Mouse (Mus musculus): ENCODE data around the gene Nsun2.

The Nsun2 gene

GRCm38 (mm10) chr13:69640126-69640525, 106.6 kb downstream of the Nsun2 start:
- DNase-seq, result no peak

- no peak for DNase-seq
These were observed 107.0 kb downstream of the Nsun2 start for GRCm38 (mm10) chr13:69640541-69640940.

GRCm38 (mm10) chr13:69641017-69641416, 107.5 kb downstream of the Nsun2 start:
- no peak for DNase-seq

GRCm38 (mm10) chr13:69642656-69643216, 109.2 kb downstream of the Nsun2 start:
- DNase-seq, result no peak

GRCm38 (mm10) chr13:69643937-69644336, 110.4 kb downstream of the Nsun2 start:
- DNase-seq, result peak; percentile 11

GRCm38 (mm10) chr13:69644427-69645166, 111.1 kb downstream of the Nsun2 start:
- no peak for DNase-seq

DNA sequence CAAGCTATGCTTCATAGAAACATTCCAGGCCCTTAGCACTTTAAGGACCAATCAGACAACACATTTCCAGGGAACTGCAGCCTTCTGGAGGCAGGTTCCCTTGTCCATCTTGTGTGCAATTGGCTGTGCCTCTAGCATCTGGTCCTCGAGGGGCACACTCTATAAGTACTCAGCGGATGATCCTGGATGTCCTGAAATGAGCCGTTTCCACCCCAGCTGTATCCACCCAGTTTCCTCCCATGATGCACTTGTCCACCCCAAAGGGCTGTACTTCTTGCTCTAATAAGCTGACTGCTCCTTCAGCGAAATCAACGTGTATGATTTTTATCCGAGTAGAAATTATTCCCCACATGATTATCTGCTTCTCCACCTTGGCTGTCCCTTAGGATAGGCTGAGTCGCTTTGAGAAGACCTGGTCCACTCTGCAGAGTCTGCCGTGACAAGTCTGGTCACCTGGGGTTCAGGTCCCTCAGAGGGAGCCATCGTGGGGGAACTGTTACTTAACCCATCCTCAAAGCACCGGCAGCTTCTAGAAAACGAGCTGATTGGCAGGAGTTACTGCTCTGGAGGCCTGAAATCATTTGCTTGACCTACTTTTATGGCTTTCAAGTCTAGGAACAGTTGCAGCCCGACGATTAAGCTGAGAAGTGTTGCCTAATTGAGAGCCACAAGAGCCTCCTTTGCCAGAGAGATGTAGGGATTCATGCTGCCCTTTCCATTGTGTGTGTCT, 112.3 kb downstream of the Nsun2 start:
- no peak for DNase-seq

GRCm38 (mm10) chr13:69646481-69646880, 112.9 kb downstream of the Nsun2 start:
- DNase-seq, result no peak

DNA sequence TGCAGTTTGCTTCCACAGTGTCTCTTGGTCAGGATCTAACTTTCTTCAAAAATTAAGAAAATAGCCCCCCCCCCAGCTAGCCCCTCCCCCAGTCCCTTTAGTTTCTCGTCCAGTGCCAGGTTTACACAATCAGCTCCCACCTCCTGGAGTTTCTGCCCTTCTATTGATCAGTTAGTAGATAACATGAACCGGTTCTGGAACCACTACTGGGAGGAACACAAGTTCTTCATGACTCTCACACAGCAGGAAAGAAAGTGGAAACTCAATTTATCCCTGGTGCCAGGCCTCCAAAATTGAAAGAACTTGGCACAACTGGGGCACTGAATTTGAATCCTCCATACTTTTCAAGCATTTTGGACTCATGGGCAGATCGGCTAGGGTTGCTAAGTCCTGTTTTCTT, 121.0 kb downstream of the Nsun2 start:
- no peak for DNase-seq

DNA sequence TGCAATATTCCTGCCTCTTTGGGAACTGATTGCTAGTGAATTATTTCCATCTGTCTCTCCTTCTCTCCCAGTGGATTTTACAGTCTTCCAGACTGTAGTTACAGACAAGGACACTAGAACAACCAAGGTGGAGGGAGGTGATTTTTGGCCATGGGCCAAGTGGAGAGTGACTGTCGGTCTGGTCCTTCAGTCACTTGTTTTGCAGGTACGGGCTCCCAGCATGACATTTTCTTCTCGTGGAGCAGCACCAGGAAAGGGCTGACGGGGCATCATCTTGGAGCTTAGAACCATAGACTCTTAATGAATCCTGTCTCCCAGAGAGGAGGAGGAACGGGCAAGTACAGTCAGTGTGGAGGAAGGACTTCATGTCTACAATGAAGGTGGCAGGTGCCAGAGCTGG, 138.6 kb downstream of the Nsun2 start:
- DNase-seq, result no peak

DNA sequence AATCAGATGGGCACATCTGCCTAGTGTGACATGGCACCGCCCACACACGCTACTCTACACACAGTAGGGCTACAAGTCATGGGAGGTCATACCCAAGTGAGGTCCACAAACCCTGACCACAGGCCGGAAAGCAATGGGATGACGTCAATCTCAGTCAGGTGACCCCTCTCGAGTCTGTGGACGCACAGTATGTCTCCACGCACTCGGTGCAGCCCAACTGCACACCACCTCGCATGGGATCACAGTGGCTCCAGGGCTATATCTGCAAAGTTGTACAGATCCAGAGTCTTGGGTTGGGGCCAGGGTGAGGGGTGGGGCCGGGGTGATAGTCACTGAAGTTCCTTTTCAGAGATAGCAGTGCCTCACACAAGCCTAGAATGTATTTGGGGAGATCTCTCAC, 139.0 kb downstream of the Nsun2 start:
- no peak for DNase-seq

GRCm38 (mm10) chr13:69673197-69673920, 139.8 kb downstream of the Nsun2 start:
- no peak for DNase-seq

DNA sequence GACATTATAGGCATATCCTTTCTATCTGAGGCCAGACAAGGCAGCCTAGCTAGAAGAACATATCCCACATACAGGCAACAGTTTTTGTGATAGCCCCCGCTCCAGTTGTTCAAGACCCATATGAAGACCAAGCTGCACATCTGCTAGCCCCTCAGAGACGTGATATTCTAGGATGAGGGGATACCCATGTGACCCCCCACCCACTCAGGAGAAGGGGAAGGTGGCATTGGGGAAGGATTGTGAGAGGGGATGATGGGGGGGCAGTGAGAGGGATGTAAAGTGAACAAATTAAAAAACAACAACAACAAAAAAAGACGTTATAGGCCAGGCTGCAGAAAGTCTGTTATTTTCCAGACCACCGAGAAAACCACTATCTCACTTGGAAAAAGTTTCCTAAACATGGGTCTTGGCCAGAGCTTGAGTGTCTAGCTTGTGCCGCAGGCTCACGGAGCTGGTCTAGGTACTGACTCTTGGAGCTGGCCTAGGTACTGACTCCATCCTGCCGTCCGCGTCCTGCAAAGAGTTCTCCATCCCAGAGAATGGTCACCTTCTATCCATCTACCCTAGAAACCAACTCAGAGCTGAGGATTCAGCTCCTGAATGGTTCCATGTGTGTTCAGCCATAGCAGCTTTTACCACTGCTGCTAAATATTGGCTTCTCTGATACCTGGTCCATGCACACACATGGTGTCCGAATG, 140.5 kb downstream of the Nsun2 start:
- no peak for DNase-seq

Data from lung, postnatal 10 days (tissue).